Mouse (Mus musculus) lung, adult 2 months (tissue): ENCODE results near the gene Tsc22d1.

ENCODE experiments used
- CTCF ChIP-seq: fragments of 200-500 bp; IDR thresholded peaks from 2 replicates; pipeline ENCODE4 v1.5.1; 2011; ENCODE audit warnings: mild to moderate bottlenecking, low read length, control low read depth; ENCODE audit not compliant: insufficient read depth
- POLR2A ChIP-seq: fragments of 200-500 bp; IDR thresholded peaks from 2 replicates; pipeline ENCODE4 v1.6.1; 2011; ENCODE audit warnings: low read depth, mild to moderate bottlenecking, control low read depth, low read length, borderline replicate concordance; ENCODE audit errors: extremely low read depth

DNA sequence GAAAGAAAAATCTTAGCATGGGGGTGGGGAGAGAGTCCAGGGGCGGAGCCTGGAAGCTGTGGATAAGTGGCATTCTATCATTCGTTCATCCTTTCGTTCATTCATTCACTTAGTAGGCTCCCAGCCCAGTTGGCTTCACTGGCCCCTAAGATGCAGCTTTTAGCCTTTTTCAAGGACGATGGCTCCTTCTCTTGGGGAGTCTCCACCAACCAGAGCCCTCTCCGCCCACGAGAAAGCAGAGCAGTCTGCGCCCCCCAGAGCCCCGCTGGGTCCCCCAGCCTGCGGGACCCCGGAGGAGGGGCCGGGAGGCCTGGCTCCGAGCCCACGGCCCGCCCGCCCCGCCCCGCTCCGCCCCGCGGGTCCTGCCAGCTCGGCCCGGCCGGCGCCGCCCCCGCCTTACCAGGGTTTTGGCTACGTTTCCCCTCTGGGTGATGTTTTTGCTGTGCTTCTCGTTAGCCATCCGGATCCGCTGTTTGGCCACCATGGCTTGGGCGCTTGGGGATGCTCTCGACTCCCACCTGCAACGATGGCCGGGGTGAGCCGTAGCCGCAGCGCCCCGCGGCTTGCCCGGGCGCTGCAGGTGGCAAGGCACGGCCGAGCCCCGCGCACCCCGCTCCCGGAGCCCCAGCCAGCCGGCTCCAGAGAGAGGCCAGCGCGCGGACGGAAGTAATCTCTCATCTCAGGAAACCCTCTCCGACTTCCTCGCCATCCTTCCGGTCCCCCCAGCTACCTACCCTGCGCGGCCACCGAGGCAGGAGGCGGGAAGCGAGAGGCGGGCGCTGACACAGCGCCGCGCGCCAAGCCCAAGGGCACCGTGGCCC, 141.5 kb downstream of the Tsc22d1 start:
- TF ChIP-seq CTCF (no peak), POLR2A (no peak)
